Mouse (Mus musculus) liver, adult (tissue): Measurements from ENCODE around the gene Caly.
A peak's percentile ranks its signal among the peaks of the same experiment; 100 is the strongest.

Source experiments
- GATA4 ChIP-seq: IDR thresholded peaks from 2 replicates; pipeline ENCODE4 v1.6.1; 2014; ENCODE audit warnings: mild to moderate bottlenecking, low read length; ENCODE audit not compliant: insufficient replicate concordance

Caly gene

DNA sequence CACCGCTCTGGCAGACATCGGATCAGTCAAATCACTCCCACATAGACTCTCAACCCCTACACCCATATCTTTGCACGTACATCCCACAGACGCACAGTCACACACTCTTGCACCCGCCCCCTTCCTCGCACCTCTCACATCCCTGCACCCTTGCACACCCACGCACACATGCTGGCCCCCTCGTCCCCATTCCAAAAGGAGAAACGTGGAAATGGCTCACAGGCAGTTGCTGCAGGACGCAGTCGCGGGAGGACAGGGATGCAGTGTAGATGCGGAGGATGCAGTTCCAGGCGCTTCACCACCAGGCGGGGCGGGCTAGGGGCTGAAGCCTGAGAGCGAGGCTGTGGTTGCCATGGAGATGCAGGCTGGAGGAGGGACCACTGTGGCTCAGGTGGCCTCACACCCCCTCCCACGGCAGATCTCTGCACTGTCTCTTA lies at the start of gene Caly:
Gene Caly (minus strand): TSS at position 307 of the 437 bp plus-strand sequence.
- no peak for TF ChIP-seq GATA4

DNA sequence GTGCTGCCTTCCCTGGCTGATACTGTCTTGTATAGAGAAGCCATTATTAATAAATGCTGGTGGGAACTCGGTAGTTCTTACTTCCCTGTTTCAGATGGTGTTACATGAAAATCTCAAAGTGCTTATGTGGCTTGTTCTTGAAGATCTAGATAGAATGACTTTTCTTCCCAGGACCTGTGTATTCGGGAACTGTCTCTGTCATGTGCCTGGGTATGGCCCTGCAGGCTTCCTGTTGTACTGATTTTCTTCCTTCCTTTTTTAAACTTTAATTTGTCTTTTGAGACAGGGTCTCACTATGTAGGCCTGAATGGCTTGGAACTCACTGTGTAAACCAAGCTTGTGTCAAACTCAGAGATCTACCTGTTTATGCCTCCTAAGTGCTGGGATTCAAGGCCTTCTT lies 45.6 kb upstream of the Caly start:
- TF ChIP-seq GATA4, result no peak

DNA sequence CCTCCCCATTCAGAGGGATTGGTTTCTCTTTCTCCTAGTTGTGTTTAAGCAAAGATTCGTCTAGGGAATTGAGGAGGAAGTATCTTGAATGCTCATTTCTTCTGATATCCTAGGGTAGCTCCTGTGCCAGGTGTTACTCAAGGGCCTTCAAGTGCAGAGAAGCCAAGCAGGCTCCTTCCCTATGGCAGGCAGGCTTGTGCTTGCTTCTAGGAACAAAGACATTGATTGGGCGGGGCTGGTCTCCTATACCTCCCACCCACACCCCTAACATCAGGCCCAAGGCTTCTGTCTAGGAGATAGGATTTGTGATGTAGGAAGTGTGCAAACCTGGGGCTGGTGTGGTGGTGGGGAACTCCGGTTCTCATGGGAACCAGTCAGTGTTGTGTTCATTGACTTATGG lies 44.6 kb upstream of the Caly start:
- no peak for TF ChIP-seq GATA4

DNA sequence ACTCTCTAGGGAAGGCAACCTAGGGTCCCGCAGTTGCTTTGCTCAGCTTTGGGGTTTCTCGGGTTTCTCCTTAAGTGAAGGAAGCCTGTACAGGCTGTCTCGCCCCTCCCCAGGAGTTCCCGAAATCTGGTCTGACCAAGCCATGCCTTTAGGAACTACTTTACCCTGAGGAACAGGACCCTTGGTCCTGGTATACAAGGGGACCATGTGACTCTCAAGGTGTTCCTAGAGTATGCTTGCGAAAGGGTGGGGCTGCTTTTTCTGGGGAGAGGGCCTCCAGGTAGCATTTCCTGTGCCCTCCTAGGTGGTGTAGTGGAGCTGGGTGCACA lies 43.6 kb upstream of the Caly start:
- TF ChIP-seq GATA4, result no peak

DNA sequence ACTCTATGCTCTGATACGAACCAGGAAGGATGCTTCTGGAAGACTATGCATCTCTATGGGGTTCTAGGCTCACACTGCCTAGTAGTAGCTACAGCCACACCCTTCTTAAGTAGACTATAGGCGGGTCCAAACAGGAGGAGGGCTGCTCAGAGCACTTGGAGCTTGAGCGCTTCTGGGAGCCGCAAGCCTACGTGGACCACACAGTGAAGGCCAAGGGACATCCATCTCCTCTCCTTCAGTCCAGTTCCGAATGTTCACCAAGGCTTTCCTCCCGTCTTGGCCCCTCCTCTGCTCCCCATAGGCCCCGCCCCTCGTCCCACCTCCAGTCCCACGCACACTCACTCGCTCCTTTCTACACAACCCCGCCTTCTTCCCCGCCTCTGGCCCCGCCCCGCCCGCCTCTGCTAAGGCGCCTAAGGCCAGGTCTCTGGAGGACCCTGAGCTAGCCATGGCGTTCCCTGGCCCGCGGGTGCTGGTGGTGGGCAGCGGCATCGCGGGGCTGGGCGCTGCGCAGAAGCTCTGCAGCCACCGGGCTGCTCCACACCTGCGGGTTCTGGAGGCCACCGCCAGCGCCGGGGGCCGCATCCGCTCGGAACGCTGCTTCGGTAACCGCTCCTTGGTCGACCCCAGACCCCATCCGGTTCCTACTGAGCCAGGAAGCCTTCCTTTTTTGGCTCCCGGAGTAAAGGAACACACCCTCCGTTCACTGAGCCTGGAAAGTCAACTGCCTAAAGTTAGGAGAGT lies 43.1 kb upstream of the Caly start:
- TF ChIP-seq GATA4, result no peak

DNA sequence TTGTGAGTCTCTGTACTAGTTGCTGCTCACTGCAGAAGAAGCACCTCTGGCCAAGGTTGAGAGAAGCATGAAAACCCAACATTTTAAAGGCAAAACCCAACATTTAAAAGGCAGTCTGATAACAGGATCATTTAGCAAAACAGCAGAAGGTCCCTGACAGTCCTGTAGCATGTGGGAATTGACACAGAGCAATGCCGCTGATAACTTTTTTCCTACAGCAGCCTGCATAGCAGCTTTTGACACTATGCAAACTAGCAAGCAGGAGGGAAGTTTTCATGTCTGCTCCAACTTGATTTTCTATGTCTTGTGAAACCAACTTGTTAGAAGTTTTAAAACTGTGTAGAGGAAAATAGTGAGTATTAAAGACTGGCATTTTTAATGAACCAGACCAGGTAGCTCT lies 42.0 kb upstream of the Caly start:
- no peak for TF ChIP-seq GATA4

DNA sequence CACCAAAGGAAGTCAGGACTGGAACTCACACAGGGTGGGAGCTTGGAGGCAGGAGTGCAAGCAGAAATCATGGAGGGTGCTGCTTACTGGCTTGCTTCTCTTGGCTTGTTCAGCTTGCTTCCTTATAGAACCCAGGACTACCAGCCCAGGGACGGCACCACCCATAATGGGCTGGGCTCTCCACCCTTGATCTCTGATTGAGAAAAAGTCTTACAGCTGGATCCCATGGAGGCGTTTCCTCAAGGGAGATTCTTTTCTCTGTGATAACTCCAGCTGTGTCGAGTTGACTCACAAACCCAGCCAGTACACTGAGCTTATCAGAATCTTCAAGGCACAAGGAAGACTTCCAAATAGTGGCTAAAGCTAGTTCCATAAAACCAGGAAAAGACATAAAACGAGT lies 40.4 kb upstream of the Caly start:
- TF ChIP-seq GATA4, result no peak

DNA sequence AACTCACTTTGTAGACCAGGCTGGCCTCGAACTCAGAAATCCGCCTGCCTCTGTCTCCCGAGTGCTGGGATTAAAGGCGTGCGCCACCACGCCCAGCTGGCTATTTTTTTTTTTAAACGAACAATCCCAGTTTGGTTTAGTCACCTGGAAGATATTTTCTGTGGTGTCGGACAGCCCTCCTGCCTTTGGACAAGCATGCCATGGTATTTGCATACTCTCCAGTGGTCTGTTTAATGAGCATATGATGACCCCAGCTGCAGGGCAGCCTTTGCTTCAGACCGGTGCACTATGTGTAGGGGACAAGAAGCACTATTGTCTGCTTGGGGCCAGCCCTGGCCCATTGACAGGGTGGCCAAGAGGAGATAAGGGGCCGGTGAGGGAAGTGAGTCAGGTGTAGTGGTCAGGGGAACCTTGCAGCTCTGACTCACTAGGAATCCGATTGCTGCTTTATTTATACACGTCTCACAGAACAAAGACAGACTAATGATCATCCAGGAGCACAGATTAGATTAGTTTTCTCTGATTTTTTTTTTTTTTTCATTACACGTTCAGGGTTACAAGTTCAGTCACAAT lies 39.1 kb upstream of the Caly start:
- no peak for TF ChIP-seq GATA4

DNA sequence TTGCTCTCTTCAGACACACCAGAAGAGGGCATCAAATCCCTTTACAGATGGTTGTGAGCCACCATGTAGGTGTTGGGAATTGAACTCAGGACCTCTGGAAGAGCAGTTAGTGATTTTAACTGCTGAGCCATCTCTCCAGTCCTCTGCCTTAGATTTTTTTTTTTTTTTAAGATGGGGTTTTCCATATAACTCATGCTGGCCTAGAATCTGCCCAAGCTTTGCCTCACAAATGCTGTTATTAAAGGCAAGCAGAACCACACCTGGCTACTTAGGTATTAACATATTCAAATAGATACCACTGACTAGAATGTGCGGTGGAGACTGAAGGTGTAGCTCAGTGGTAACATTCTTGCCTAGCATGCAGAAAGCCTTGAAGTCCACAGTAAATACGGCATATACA lies 38.1 kb upstream of the Caly start:
- no peak for TF ChIP-seq GATA4

DNA sequence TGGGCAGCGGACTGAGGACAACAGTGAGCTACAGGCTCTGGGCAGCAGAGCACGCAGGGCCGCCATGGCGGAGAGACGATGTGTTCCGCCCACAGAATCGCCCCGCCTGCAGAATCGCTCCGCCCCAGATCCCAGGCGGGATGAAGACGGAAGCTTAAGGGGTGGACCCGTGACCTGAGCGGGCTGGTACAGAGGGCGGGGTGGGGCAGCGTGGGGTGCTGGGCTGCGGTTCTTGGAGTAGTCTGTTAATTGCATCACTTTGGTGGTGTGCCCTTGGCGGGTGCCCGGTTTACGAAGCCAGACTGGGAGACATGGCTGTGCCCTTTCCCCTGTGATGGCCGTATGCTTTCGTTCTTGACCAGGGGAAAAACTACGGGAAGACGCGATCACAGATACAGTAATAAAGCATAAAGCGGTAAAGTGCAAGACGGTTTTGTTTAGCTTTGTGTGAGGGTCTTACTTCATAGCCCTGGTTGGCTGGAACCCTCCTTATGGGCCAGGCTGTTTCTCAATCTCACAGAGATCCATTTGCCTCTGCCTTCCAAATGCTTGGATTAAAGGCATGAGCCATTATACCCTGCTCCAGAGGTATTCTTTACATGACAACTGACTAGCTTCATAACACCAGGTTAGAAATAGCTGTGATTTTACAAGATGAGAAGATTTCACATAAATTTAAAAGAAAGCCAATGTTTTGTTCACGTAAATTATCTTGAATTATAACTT lies 34.1 kb upstream of the Caly start, which contains the start of gene Echs1:
Gene Echs1 (minus strand): TSS at position 148 of the 726 bp plus-strand sequence.
- TF ChIP-seq GATA4, result peak; percentile 10; the same call in 1 of the 2 replicates

DNA sequence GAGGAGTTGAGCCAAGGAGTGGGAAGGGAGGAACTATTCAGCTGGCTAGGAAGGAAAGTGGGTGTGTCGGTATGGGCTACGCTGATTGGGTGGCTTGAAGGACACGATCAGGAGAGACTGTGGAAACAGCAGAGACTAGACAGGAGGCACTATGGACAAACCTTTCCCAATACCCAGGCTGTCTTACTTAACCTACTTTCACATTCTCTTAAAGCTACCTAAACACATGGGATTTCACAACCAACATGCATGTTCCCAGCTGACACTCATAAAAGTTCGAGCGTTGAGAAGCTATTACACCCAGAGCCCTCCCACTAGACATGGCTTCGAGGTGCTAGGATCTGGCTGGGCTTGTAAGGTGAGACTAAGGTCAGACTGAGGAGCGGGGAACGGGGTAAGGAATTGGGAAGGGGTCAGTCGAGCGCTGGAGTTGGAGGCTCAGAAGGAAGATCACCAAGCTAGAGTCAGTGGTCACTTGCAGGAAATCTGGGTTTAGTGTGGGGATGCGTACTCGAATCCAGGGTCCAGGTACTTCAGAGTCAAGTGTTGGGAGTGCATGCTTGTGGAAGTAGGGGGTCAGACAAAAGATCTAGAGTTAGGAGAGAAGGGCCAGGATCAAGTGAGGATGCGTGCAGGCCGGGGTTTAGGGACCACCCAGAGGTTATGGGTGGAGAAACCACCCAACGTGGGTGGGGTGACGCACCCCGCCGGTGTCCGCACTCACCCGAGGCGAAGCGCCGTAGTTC lies 33.4 kb upstream of the Caly start, which contains the start of gene Paox:
Gene Paox (plus strand): TSS at position 217 of the 746 bp plus-strand sequence.
- no peak for TF ChIP-seq GATA4

DNA sequence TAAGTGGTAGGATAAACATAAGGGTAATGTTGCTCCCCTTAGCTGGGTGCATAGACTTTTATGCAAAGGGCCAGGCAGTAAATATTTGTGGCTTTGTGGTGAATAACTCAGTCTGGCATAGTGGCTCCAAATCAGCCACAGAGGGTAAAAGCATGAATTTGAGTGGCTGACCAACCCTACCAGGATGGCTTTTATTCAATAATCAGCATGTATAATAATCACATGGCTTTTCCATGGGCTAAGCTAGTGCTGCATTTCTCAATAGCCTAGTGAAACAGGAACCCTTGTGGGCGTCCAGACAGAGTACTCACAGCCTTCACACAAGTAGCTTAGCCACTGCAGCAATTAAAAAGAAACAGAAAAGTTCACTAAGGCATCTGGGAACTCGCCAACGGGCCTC lies 29.6 kb upstream of the Caly start:
- no peak for TF ChIP-seq GATA4

DNA sequence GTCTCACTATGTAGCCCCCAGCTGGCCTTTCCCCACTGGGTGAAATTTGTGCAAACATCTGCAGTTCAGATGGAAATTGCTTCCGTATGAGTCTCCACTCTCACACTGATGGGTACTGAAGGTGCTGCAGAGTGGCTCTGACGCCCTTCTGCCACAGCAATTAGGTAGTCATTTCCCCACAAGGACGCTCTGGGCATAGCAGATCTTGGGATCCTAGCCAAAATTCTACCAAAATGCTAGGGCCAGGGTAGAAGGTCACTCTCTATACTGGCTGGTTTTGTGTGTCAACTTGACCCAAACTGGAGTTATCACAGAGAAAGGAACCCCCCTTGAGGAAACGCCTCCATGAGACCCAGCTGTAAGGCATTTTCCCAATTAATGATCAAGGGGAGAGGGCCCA lies 21.7 kb upstream of the Caly start:
- no peak for TF ChIP-seq GATA4

DNA sequence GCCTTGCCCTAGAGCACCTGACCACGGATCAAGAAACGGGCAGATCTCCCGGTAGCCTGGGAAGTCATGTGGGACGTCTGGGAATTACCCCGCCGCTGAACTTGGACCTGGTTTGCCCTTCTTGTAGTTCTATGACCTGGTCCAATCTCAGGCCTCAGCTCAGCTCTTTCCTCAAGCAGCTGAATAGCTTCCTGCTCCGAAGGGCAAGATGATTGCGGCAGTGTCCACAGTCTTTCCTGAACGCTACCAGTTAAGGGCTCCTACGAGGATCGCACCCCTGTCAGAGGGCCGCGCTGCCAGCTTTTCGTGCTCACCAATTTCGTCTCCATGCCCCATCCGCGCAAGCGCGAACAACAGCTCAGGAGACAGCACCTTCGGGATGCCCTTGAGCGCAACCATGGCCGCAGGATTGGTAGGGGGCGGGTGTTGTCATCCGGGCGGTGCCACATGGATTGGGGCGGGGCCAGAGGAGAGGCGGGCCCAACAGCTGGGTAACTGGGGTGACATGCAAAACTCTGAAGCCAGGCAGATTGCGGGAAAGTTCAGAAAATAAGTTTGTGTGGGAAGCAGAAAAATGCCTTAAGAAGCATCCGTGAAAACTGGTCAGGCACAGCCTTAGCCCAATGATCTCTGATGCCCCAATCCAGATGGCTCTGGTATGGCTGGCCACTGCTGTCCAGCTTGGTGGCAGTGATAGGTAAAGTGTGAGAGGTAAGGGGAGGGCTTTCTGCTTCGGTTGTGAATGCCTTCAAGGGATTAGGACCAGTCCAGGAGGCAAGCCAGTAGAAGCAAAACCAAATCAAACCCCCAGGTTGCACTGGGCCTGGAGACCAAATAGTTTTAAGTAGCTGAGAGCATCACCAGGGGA lies 19.9 kb upstream of the Caly start, which contains the start of gene Fuom:
Gene Fuom (minus strand): TSS at position 449 of the 868 bp plus-strand sequence.
- no peak for TF ChIP-seq GATA4
